Mouse (Mus musculus) embryo, embryonic 10.5 days (tissue): ENCODE measurements around the gene Chmp2a.
A peak's percentile ranks its signal among the peaks of the same experiment; 100 is the strongest.

Experiments used
- DNase-seq: peaks from one replicate; pipeline ENCODE4 v3.0.0-alpha.2; 2015; ENCODE audit warnings: low spot score

Chmp2a gene

GRCm38 (mm10) chr7:13035211-13035855 lies 726 bp upstream of the Chmp2a start:
- no peak for DNase-seq

GRCm38 (mm10) chr7:13033451-13034147 lies 1.0 kb downstream of the Chmp2a start:
- no peak for DNase-seq

DNA sequence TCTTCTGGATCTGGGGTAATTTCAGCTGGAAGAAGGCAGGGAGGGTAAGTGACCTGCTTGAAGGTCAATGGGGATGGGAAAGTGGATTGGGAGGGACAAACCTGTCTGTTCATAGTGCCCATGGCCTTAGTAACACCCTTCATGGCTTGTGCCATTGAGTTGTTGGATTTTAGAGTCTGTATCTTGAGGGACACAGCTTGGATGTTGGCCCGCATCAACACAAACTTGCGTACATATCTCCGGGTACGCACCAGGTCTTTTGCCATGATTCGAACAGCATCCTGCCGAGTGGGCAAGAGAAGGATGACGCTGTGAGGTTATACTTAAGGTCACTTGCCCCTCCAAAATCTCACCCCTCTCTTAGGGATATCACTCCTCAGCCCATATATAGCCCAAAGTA lies 2.1 kb downstream of the Chmp2a start:
- DNase-seq: no peak

DNA sequence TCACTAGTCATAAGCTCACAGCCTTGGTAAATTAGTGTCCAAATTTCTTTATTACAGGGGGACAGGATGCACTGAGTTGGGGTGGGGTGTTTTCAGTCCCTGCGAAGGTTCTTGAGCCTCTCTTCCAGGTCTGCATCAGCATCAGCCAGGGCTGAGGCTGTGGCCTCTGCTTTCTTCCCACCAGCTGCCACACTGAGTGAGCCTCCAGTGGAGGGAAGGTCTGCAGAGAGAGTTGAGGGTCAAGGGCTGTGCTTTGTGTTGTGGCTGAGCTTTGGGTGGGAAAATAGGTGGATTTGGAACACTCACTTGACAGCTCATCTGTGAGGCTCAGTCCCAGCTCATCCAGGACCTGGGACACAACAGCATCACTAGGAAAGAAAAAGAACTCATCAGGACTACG lies 2.6 kb downstream of the Chmp2a start:
- no peak for DNase-seq

- no peak for DNase-seq
Measured at GRCm38 (mm10) chr7:13031069-13031468, 3.5 kb downstream of the Chmp2a start.

- DNase-seq: no peak
Measured at GRCm38 (mm10) chr7:13028986-13029385, 5.6 kb downstream of the Chmp2a start.

DNA sequence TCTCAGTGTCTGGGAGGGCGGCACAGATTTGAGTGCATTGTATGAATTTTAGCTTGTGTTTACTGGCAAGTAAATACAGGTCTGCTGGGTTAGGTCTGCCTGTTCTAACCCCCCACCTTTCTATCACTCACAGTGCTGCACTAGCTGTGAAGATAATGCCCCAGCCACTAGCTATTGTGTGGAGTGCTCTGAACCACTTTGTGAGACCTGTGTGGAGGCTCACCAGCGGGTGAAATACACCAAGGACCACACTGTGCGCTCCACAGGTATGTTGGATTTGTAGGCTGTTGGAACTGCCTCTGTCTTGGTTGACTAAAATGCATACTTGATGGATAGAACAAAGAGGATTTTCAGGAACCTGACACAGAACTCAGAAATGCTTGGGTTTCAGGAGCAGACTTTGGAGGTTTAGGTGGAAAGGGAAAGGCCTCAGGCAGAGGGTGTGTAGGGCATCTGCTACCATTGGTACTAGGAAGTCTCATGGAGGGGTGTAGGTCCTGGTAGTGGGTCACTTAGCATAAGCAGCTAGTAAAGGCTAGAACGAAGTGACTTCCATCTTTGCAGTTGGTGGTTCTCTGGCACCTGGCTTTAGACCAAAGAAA lies 9.0 kb downstream of the Chmp2a start:
- no peak for DNase-seq

DNA sequence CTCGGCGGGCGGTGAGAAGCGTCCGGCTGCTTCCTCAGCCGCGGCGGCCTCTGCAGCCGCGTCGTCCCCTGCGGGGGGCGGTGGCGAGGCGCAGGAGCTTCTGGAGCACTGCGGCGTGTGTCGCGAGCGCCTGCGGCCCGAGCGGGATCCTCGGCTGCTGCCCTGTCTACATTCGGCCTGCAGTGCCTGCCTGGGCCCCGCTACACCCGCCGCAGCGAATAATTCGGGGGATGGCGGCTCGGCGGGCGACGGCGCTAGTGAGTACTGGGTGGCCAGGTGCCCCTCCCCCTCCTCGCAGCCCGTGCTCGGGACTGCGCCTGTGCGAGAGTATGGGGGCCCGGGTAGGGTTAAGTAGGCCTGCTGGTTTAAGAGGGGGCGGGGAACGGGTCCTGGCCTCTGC lies 9.8 kb downstream of the Chmp2a start:
- peak; percentile 80 for DNase-seq

- peak; percentile 96 for DNase-seq
Measured at GRCm38 (mm10) chr7:13023928-13024731, 10.5 kb downstream of the Chmp2a start.

DNA sequence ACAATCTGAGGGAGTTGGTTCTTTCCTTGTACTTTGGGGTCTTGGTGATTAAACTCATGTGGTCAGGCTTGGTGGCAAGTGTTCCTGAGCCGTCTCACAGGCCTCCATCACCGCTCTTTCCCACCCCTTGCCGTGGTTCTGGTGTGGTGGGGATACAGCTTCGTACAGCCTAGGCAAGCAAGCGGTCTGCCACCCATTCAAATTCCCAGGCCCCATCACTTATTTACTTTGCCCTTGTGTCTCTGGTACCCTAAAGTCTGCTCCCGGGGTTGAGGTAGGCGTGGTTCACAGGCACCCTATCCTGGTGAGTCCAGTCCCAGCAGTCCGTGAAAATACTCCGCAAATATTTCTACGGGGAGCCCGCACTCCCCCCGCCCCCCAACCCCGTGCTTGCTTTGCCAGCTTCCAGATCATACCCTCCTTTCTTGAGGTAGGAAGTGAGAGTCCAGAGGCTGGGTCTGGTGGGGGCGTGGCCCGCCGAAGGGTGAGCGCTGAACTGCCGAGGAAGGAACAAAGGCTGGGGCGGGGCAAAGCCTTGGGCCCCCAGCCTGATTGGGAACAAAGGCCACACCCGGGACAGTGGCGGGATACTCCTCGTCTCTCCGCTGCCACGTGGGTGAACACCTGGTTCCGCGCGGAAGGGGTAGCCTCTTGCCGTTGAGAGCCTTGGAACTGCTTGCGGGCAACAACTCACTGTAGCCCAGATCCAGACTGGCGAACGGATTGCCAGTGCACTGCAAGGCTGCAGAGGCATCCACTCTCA lies 11.7 kb downstream of the Chmp2a start:
- peak; percentile 96 for DNase-seq

DNA sequence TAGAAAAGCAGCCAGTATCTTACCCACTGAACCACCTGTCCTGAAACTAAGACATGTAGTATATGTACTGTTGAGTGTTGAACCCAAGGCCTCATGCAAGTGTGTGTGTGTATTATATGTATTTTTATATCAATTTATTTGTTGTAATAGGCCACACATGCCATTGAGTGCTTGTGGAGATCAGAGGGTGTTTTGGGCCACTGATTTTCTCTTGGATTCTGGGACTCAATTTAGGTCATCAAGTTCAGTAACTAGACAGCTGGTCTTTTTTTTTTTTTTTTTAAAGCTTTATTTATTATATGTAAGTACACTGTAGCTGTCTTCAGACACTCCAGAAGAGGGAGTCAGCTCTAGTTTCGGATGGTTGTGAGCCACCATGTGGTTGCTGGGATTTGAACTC lies 19.4 kb downstream of the Chmp2a start:
- no peak for DNase-seq

GRCm38 (mm10) chr7:13014275-13014839 lies 20.2 kb downstream of the Chmp2a start:
- no peak for DNase-seq

GRCm38 (mm10) chr7:13013671-13014070 lies 20.9 kb downstream of the Chmp2a start:
- no peak for DNase-seq

DNA sequence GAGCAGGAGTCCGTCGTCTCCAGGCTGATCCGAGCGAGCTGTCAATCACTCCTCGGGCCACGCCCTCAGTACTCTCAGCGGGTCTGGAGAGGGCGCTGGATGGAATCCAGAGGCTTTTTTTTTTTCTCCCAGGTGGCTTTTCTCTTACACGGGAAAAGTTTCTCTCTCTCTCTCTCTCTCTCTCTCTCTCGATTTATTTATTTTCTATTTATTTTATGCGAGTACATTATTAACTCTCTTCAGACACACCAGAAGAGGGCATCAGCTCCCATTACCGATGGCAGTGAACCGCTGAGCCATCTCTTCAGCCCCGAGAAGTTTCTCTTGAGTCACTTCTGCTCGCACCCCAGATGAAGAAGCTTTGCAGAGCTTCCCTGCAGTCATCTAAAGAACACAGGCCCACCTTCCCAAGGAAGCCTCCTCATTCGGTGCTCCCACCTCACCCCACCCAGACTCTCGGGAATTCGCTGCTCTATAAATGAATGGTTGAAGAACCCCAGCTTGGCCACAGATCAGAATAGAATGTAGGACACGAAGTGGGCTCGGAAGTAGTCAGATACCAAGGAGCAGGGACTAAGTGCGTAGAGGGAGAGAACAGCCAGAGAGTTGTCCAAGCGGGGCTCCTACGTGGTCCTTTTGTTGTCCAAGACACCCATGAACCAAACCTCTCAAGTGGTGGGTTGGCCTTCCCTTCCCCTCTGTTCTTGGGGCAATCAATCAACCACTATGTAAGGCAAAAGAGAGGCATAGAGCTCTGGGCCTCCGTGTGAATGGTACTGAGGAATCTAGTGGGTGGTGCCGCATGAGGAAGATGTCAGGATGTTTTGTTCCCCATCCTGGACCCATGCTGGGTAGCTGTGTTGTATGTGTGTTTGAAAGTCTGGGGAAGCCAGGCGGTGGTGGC lies 24.4 kb downstream of the Chmp2a start, which contains the start of gene Zbtb45:
Zbtb45 (minus strand) TSS at position 30 of the 904 bp plus-strand sequence.
- DNase-seq: peak; percentile 59

DNA sequence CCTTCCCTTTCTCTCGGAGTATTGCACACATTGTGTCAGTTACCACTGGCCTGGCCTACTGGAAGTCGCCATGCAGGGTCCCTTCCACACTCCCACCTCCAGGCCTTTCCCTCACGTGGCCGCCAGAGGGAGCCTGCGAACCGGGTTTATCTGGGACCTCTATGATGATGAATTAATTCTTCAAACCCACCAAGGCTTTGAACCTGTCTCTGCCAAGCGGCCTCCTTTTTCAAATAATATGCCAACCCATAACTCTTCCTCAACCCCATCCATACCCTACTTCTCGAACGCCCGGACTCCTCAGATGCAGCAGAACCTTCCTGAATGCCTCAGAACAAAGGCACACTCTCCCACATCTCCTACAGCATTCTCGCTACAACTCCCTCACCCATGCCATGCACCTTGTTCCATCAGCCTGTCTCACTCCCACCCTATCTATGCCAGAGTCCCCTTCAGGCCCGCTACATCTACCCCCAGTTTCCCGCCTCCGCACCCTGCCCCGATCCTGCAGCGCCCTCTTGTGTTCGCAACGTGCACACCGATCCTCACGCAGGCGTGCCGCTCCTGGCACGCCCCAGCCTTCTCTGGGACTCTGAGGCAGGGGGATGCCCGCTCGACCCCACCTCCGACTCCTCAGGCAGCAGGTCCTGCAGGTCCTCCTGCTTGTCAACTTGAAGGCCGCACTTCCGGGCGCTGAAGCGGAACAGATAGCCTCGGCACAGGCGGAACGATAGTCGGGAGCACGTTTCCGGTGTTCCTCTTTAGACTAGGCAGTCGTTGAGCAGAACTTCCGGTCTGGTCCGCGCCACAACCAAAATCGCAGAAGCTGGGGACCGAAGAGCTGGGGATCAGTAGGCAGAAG lies 25.2 kb downstream of the Chmp2a start:
- peak; percentile 98 for DNase-seq

- no peak for DNase-seq
Measured at GRCm38 (mm10) chr7:13007341-13008092, 27.1 kb downstream of the Chmp2a start.

DNA sequence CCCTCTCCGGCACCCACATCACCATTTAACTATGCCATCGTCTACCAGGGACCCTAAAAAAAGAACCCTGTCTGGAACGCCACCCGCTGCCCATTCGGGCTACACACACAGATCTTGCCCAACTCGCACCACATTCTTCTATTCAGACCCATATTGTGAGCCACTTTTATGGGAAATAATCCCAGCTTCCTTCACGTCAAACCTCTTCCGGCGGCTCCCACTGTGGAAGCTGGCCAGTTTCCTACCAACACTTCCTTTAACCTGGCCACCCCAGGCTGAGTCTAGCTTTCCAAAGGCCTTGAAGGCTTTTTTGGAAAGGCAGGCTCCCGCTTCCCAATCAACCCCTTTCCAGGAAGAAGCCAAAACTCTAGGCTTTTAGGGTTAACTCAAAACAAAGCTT lies 28.1 kb downstream of the Chmp2a start:
- DNase-seq: no peak

- no peak for DNase-seq
Measured at GRCm38 (mm10) chr7:13006011-13006410, 28.6 kb downstream of the Chmp2a start.

- DNase-seq: no peak
Measured at GRCm38 (mm10) chr7:13003380-13003779, 31.2 kb downstream of the Chmp2a start.
